Mouse (Mus musculus) liver, postnatal 0 days (tissue): ENCODE data around the gene Gm13090. TPM values are rescaled to one million over a fixed set of nuclear protein-coding genes. Genes with fewer than 3 reads are reported as not detected.

Experiments
- ATAC-seq: fragments of 200-750 bp; cut with Nextera tagmentation; 2 replicates; pipeline ENCODE4 v1.8.0; 2017; ENCODE audit warnings: mild to moderate bottlenecking, moderate library complexity
- DNase-seq: peaks from one replicate; pipeline ENCODE4 v3.0.0-alpha.2; 2016
- H3K27ac ChIP-seq: fragments of 300-500 bp; sonication (generic); 2 replicates; pipeline ENCODE4 v1.5.1; 2014; ENCODE audit warnings: antibody characterized with exemption, moderate library complexity, mild to moderate bottlenecking, low read depth
- H3K27me3 ChIP-seq: fragments of 300-500 bp; sonication (generic); 2 replicates; pipeline ENCODE4 v1.6.1; 2014; ENCODE audit warnings: low read length, control low read depth, mixed read lengths; ENCODE audit not compliant: insufficient read depth
- H3K36me3 ChIP-seq: fragments of 300-500 bp; sonication (generic); replicated peaks from 2 replicates; pipeline ENCODE4 v1.6.1; 2014; ENCODE audit warnings: mild to moderate bottlenecking, control low read depth, low read length, moderate library complexity, mixed read lengths; ENCODE audit not compliant: insufficient read depth
- H3K4me1 ChIP-seq: fragments of 300-500 bp; sonication (generic); 2 replicates; pipeline ENCODE4 v1.6.1; 2014; ENCODE audit warnings: antibody characterized with exemption, mild to moderate bottlenecking, control low read depth; ENCODE audit not compliant: insufficient read depth
- H3K4me2 ChIP-seq: fragments of 300-500 bp; sonication (generic); 2 replicates; pipeline ENCODE4 v1.6.1; 2014; ENCODE audit warnings: low read depth, mild to moderate bottlenecking, low read length, moderate library complexity, mixed read lengths
- H3K4me3 ChIP-seq: fragments of 300-500 bp; sonication (generic); 2 replicates; pipeline ENCODE4 v1.5.1; 2014; ENCODE audit warnings: low read depth, low read length
- H3K9ac ChIP-seq: fragments of 300-500 bp; sonication (generic); replicated peaks from 2 replicates; pipeline ENCODE4 v1.6.1; 2014; ENCODE audit warnings: mild to moderate bottlenecking, moderate library complexity
- H3K9me3 ChIP-seq: fragments of 300-500 bp; sonication (generic); 2 replicates; pipeline ENCODE4 v1.6.1; 2016; ENCODE audit warnings: mild to moderate bottlenecking, control low read depth, low read length, mixed read lengths
- CTCF ChIP-seq: sonication (generic); IDR thresholded peaks from 2 replicates; pipeline ENCODE4 v1.5.1; 2016; ENCODE audit warnings: antibody characterized with exemption, low read depth
- EP300 ChIP-seq: IDR thresholded peaks from 2 replicates; pipeline ENCODE4 v1.6.1; 2016; ENCODE audit warnings: antibody characterized with exemption, low read depth, mild to moderate bottlenecking
- WGBS: fragments of 180-500 bp; shearing (Covaris S2); extraction: QIAGEN DNeasy Blood & Tissue Kit; methylation state at CpG from one replicate; pipeline ENCODE4 v1.1.7; 2014; ENCODE audit not compliant: insufficient replicate concordance; 5-methylcytosine and 5-hydroxymethylcytosine counted together
- polyA plus RNA-seq: library from polyadenylated mRNA; unstranded; fragments of >200 nt; fragmentation: Nextera tagmentation; extraction: Ambion mirVana; gene quantifications from 2 replicates; pipeline ENCODE4 v1.2.1, GENCODE M21; 2015

Gene Gm13090
- polyA plus RNA-seq, 1 experiment from 2014 or later, result not detected

DNA sequence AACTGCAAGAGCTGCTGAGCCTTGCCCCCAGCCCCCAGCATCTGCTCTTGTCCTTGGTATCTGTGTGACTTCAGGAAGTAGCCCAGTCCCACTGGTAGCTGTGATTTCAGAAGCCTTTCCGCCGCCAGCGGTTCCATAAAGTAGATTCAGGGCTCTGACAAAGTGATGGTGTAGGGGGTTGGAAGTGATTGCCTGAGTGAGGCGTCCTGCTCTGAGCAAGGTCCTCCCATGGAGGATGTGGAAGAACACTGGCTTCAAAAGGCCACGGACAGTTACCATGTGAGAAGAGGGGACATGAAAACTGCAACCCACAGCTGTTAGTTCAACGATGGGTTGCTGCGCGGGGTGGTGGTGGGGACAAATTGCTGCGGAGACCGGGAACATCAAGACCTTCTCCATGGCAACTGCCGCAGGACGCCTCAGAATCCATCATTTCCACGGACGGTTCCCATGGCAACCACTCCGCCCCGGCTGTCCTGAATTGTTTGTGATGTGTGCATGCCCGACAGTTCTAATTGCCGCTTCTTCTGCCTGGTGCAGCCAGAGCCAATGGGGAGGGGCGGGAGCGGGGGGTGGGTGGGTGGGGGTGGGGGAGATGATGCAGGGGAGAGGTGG, 51.1 kb downstream of the Gm13090 start:
- TF ChIP-seq EP300 (no peak), CTCF (no peak)
- peaks cover 26% of the 10 kb centered on the region for H3K27me3 ChIP-seq
- H3K4me2 ChIP-seq, result no peak overlapping the region
- H3K4me3 ChIP-seq, result no peak overlapping the region
- H3K27ac ChIP-seq, result no peak overlapping the region
- DNase-seq (no peak), ATAC-seq (no peak)
- no peaks in the 10 kb centered on the region for H3K36me3 ChIP-seq
- WGBS, result 13% methylated on average over 20 of the region's 20 CpGs
- H3K9ac ChIP-seq, result no peak overlapping the region
- peaks cover 3% of the 10 kb centered on the region; the same call in 1 of the 2 replicates for H3K9me3 ChIP-seq
- no peaks in the 10 kb centered on the region for H3K4me1 ChIP-seq

Other genes starting within 250 kb of the Gm13090 start
- 141 and 148 TPM in 2 replicates for gene Errfi1, start 235.7 kb upstream of the Gm13090 start, polyA plus RNA-seq
- 227 and 228 TPM in 2 replicates for gene Park7, start 175.1 kb upstream of the Gm13090 start, polyA plus RNA-seq
- 0.33 and 0.36 TPM in 2 replicates for gene Tnfrsf9, start 175.0 kb upstream of the Gm13090 start, polyA plus RNA-seq
- gene Uts2, start 92.5 kb upstream of the Gm13090 start, polyA plus RNA-seq, result not detected in 2 replicates
- 5.6 and 5.9 TPM in 2 replicates for gene Per3, start 44.9 kb upstream of the Gm13090 start, polyA plus RNA-seq
- gene Vamp3, start 31.6 kb upstream of the Gm13090 start, polyA plus RNA-seq, result 23.4 and 24.8 TPM in 2 replicates